Mouse (Mus musculus): ENCODE data around the gene Gm20481.
"Not testable (repeated sequence)": the region's sequence is repeated elsewhere in the genome, so short reads cannot be mapped to it uniquely, and the experiment has no call there.

Gene Gm20481

DNA sequence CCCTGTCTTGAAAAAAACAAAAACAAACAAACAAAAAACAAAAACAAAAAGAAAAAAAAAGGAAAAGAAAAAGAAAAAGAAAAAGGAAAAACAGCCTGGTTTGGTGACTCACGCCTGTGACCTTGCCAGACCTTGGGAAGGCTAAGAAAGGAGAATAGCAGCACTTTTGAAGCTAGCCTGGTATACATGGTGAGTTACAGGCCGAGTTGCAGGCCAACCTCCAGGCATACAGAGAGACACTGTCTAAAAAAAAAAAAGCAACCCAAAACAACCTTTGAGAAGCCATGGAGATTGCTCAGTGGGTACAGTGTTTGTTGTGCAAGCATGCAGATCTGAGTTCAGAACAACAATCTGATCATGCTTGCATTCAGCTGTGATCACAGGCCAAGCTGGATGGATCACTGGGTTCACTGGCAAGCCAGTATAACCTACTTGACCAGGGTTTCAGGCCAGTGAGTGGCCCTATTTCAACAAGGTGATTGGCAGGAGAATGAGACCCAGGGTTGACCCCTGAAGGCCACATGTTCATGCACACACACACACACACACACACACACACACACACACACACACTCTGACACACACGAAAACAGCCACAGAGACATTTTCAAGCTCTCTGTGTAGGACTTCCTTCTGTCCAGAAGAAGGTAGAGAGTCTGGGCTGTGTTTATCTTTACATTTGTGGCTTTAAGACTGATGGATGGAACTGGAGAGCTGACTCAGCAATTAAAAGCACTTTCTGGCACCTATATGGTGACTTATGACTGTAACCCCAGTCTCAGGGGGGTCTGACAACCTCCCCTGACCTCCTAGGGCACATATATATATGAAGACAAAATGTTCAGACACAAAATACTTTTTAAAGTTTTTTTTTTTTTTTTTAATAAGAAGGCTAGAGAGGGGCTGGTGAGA lies 6.1 kb downstream of the Gm20481 start:
- no peak for DNase-seq

DNA sequence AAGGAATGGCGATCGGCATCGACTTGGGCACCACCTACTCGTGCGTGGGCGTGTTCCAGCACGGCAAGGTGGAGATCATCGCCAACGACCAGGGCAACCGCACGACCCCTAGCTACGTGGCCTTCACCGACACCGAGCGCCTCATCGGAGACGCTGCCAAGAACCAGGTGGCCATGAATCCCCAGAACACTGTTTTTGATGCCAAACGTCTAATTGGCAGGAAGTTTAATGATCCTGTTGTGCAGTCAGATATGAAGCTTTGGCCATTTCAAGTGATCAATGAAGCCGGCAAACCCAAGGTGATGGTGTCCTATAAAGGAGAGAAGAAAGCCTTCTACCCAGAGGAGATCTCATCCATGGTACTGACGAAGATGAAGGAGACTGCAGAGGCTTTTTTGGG lies 7.3 kb downstream of the Gm20481 start:
- no peak for DNase-seq

DNA sequence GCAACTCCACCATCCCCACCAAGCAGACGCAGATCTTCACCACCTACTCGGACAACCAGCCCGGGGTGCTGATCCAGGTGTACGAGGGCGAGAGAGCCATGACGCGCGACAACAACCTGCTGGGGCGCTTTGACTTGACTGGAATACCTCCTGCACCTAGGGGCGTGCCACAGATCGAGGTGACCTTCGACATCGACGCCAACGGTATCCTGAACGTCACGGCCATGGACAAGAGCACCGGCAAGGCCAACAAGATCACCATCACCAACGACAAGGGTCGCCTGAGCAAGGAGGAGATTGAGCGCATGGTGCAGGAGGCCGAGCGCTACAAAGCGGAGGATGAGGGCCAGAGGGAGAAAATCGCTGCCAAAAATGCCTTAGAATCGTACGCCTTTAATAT lies 8.5 kb downstream of the Gm20481 start:
- DNase-seq, result no peak

DNA sequence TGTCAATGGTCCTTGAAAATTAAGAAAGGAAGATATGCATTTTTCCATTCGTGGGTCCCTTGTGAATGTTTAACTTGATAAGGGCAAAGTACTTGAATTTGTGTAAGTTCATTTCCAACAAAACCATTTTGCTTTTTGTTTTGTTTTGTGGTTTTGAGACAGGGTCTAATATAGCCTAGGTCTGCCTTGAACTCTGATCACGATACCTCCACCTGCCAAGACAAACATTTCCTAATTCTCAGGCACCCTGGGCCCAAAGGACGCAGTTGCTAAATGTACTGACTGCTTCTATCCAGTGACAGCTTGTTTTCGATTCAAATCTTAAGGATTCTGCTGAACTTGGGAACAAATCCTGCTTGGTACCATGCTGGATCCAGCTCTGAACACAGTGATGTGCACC lies 9.9 kb downstream of the Gm20481 start:
- DNase-seq, result no peak

DNA sequence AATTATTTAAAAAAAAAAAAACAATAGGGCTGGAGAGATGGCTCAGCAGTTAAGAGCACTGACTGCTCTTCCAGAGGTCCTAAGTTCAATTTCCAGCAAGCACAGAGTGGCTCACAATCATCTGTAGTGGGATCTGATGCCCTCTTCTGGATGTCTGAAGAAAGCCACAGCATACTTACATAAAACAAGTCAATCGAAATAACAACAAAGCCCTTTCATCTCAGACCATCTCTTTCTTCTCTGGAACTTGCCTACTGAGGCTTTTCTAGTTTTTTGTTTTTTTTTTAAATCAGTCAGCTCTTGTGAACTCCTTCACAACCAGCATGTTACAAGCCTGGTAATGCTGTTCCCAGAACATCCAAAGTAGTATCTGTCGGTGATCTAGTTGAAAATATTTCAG lies 10.9 kb downstream of the Gm20481 start:
- DNase-seq, result peak; percentile 55

DNA sequence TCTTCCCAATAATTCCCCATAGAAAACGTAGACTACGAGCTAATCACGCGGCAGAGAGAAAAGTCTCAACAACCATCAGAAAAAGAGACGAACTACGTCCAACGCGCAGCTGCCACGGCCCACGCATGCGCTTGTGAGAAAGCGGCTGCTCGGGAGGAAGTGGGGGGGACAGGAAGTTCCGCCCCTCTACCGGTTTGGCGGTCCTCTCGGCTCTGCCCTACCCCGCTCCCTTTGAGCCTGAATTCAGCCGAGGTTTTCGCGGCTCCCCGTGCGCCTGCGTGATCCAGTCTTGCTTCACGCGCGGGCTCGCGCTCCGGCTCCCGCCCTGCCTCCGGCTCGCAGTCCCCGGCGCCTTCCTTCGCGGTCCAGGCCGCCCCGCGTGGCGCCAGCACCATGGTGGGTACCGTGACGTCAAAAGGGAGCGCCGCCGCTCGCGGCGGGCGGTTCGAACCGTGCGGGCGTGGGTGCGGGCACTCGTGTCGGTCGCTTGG lies 12.0 kb downstream of the Gm20481 start, which contains the start of gene Lsm2:
Lsm2 (plus strand) TSS at position 173 of the 491 bp plus-strand sequence.
- peak; percentile 94 for DNase-seq

DNA sequence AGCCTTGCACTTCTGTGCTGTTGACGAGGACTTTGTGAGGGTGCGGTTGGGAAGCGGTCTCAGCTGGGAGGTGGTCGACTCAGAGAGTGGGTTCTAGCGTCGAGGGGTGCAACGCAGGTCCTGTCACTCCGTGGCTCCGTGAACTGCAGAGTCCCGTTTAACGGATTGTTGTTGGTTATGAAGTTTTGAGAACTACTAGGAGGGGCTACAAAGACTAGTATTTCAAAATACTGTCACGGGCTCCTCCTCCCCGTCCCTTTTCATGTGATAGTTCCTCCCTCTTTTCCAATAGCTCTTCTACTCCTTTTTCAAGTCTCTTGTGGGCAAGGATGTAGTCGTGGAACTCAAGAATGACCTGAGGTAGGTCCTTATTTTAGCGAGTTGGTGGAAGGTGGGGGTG lies 12.6 kb downstream of the Gm20481 start:
- no peak for DNase-seq

DNA sequence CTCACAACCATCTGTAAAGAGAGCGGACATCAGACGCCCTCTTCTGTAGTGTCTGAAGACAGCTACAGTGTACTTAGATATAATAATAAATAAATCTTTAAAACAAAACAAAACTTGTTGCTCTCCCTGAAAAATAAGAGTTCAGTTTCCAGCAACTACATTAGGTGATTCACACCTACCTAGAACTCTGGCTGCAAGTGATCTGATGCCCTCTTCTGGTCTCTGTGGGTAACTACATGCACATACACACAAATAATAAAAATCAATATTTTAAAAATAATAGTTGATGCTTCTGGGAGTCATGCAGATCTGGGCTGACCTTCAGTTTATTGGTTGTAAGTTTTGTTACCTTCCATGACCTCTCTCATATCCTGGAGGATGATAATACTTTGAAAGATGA lies 14.5 kb downstream of the Gm20481 start:
- DNase-seq, result no peak

DNA sequence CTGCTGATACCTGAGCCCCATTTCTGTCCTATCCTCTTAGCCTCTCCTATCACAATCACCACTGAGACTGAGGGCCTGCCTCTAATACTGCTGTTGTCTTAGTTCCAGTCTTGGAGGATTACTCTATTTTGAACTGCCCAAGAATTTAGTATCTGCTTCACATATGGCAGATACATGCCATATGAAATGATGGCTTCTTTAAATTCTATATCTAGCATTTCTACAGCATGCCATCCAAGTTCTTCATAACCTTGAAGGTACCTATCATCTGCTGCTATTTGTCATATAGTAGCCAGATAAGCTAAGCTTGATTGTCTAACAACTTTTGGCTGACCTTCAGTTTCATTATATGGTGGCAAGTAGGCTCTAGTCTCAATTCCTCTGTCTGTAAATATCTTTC lies 25.0 kb downstream of the Gm20481 start:
- no peak for DNase-seq

DNA sequence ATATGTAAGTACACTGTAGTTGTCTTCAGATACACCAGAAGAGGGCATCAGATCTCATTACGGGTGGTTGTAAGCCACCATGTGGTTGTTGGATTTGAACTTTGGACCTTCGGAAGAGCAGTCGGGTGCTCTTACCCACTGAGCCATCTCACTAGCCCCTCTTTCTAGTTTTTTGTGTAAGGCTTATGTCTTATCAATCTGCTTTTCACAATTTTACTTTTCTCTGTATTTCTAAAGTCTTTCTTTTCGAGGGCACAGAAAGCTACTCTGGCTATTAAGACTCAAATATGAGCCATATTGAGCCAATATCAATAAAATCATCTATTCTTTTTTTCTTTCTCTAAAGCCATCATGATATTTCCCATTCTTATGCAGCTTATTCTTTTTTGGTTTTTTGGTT lies 25.5 kb downstream of the Gm20481 start:
- DNase-seq, result not testable (repeated sequence)

DNA sequence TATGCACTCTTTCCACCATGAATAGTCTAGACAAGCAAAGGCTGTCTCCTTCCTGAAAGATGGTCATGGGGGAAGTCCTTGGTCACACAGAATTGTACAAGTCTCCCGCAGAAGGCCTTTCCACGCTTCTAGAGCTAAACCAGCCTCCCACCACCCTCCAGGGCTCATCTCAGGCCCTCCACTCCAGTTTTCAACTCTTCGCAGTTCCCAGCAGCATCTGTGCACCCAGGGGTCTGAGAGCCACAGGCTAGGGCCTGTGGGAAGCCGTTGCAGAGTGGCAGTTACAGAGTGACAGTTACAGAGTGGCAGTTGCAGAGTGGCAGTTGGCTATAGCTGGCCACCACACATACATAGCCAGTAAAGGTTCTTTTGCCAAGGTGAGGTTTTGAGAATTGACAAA lies 26.2 kb downstream of the Gm20481 start:
- not testable (repeated sequence) for DNase-seq

DNA sequence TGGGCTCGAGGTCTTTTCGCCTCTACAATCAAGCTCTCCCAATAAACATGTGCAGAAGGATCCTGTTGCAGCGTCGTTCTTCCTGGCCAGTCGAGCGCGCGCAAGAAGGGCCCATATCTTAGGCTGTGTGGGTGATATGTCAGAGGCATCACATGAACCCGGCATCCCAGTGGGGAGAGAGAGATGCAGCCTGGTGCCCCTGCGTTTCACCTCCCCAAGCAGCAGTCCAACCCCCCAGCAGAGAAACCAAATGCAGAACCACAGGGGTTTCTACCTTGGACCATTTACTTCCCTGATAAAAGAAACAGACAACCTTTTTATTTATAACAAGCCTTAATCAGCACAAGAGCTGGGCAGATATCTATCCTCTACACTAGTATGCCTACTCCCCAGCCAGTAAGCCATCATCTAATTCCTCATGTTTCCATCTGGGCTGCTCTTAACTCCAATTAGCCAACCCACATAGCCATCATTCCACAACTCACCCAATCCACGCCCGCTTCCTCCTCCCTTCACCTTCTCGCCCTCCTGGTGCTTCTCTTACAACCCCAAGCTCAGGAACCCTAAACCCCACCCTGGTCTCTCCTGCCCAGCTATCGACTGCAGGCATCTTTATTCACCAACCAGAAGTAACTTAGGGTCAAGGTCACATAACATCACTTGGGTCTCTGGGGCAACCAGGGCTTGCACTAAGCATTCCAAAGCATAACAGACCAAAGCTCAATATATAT lies 26.9 kb downstream of the Gm20481 start:
- no peak for DNase-seq

DNA sequence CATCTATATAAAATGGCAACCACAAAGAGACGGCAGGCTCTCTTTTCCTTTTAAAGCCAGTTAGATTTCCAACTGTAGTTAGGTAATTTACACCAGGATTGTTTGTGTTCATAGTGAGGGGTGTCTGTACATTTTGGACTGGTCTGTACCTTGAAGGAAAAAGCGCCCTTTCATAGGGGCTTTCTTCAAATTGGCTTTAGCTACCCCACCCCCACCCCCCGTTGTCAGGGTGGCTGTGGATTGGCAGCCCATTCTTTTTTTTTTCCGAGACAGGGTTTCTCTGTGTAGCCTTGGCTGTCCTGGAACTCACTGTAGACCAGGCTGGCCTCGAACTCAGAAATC lies 27.4 kb downstream of the Gm20481 start:
- no peak for DNase-seq

DNA sequence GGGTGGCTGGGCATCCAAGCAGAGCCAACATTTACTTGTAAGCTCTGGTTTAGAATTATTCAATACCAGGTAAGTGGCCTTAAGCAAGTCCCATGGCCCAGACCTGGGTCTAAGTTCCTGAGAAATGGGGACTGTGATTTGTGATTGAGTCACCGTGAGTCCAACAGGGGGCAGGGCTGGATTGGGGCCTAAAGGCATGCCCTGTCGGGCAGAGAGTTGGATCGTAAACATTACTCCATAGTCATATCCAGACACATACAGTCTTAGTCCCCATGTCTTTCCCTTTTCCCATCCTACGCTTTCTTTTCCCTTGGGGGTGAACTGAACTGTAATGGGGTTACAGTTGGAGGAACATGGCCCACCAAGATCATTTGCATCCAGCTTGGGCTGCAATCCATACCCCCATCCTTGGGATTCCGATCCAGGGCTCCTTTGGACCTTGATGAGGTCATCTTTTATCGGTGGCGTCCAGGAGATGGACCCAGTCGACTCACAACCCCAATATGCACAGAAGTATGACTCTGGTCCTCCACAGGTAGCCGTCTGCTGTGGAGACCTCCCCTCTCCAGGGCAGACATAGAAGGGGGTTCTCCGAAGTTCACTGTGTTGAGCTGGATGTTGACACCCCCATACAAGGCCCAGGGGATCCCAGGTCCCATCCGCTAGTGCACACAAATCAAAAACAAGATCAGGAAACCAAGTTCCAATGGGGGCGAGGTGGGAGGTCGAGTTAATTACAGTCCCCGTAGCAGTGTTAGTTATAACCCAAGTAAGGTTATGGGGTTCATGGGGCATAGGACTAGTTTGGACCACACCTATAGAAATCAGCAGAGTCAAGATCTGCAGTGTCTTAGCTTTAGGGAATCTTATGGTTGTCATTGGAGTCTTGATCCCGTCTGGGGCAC lies 29.1 kb downstream of the Gm20481 start:
- DNase-seq, result peak; percentile 10

DNA sequence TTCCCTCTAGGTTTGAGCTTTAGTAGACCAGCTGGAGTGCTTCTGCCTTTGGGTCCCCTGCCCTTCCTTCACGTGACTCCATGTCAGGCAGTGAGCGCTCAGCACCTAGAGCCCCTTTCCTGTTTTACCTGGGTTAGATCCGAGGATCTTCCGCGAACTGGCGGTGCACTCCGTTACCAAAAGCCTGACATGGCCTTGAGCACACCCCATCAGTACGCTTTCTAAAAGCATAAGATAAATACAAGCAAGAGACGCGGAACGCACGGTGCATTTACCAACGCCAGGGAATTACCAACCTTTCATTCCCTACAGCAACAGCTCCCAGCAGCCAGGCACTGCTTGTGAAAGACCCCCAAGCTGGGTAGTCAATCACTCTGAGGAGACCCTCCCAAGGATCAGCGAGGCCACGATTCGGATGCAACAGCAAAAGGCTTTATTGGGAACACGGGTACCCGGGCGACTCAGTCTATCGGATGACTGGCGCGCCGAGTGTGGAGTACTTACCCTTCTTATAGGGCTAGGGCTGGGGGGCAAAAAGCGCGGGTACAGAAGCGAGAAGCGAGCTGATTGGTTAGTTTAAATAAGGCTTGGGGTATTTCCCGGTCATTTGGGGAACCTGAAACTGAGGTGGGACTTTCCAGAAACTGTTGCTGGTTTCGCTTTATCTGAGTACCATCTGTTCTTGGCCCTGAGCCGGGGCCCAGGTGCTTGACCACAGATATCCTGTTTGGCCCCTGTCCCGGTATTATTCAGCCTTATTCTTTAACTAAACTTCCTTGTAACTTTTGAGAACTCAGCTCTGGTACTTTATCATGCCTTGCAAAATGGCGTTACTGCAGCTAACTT lies 30.4 kb downstream of the Gm20481 start:
- peak; percentile 26 for DNase-seq

DNA sequence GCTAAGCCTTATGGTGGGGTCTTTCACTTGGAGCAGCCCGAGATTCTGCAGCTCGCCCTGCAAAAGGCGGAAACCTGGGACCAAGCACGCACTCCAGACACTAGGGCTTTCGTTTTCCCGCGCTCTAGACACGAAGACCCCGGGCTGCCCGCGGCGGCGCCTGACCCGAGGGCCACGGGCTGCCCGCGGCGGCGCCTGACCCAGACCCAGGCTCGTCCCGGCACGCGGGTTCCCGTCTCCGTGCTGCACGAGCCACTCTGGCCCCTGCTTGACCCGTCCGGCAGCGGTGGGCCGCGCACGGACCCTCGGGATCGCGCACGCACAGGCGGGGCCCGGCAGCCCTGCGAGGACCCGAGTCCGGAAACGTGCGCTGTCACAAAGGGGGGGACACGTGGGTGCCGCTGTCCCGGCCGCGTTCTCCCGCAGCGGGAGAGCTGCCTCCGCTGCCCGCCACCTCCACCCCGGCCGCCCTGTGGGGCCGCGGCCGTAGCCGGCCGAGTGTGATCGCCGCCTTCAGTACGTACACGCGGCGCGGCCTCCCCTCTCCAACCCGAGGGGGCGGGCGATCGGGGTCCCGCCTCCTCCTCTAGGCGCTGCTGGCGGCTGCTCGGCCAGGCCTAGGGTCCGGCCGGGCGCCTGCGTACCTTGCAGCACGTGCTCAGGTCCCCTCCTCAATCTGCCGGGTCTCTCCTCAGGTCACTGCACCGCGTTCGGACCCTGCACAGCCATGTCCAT lies 31.2 kb downstream of the Gm20481 start, which contains the start of gene Vars:
Vars (plus strand) TSS at position 271 of the 735 bp plus-strand sequence.
- peak; percentile 92 for DNase-seq

DNA sequence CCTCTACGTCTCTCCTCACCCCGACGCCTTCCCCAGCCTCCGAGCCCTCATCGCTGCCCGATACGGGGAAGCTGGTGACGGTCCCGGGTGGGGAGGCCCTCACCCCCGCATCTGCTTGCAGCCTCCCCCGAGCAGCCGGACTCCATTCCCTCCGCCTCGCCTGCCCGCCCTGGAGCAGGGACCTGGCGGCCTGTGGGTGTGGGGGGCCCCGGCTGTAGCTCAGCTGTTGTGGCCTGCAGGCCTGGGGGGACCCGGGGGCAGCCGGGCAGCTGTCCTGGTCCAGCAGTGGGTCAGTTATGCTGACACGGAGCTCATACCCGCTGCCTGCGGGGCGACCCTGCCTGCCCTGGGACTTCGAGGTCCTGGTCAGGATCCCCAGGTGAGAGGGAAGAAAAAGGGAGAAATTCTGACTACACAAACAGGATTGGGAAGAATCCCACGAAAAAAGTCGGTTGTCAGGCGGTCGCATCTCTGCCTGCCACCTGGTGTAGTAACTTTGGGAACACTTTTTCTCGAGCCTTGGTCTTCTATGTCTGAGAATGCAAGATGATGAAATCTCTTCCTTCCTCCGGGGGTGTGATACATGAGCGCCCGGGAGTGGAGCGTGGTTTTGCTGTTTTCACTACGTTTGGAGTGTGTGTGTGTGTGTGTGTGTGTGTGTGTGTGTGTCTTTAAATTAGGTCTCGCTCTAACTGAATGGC lies 31.9 kb downstream of the Gm20481 start:
- peak; percentile 47 for DNase-seq

DNA sequence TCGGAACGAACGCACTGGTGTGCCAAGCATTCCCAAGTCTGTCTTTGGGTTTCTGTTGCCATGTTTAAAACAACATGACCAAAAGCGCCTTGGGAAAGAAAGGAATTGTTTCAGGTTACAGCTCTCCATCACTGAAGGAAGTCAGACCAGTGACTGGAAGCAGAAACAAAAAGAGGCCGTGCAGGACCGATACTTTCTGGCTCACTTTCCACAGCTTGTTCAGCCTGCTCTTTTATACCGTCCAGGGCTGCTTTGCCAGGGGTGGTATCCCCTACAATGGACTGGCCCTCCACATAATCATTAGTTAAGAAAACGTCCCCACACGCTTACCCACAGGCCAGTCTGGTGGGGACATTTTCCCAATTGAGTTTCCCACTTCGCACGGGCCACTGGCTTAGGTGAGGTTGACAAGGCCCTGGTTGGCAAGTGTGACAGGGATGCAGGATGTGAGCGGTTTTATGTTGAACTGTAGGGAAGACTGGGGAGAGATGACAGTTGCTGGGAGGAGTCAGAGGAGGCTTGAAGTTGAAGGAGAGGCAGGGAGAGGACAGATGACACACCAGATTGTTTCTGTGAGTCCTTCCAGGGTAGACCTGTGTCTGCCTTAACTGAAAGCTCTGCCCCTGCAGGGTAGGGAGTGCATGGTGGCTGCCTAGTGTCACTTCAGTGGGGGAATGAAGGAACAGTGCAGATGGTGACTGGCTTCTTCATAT lies 32.6 kb downstream of the Gm20481 start:
- peak; percentile 6 for DNase-seq

DNA sequence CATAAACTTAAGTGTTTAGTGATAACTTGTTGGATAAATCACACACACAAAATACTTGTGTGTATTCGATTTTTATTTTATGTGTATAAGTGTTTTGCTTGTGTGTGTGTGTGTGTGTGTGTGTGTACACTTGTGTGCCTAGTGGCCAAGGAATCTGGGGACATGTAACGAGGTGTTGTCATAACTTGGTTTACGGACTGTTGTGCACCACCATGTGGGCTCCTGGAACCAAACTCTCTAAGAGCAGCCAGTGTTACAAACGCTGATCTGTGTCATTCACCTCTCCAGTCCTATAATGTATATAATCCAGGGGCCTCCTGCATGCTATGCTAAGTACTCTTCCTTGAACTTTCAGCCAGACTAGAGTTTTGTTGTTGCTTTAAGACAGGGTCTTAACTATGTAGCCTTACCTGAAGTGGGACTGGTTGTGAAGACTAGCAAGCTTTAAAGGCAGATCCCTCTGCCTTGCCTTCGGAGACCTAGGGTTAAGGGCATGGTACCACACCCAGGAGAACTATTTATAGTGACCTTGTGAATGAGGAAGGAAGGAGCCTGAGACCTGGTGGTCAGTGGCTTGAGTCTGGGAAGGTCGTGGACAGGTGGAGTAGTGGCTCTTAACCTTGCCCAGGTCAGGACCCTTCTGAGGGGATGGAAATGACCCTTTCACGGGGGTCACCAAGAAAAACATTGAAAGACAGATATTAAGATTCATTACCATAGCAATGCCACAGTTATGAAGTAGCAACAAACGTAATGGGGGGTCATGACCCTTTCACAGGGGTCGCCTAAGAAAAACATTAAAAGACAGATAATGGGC lies 33.5 kb downstream of the Gm20481 start:
- no peak for DNase-seq

Measured in kidney, postnatal 10 days (tissue).